Mouse (Mus musculus): ENCODE data around the gene Pianp. TPM values are rescaled to one million over a fixed set of nuclear protein-coding genes. Genes with fewer than 3 reads are reported as not detected.
A peak's percentile ranks its signal among the peaks of the same experiment; 100 is the strongest.

Gene Pianp
- total RNA-seq, 1 experiment: 2.9 TPM

DNA sequence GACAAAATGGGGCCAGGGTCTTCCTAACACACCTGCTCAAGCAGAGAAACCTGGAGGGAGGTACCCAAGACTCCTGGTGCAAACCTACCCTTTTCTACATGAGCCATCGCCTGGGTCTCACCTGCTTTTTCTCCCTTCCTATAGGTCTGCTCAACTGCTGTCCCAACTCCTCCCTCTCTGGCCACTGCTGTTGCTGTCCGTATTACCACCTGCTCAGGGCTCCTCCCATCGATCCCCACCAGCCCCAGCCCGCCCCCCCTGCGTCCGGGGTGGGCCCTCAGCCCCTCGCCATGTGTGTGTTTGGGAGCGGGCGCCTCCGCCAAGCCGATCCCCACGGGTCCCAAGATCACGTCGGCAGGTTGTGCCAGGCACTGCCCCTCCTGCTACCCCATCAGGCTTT is 2.6 kb downstream of the Pianp start:
- Histone ChIP-seq H3K4me1 (ENCODE audit: control insufficient read depth in 2 of 2, insufficient read depth in 2 of 2, low read length in 2 of 2, poor library complexity in 1 of 2) (peaks cover 3 to 24% of the 10 kb centered on the region in 2 experiments), H3K27ac (ENCODE audit: insufficient read depth, low read depth, low read length, poor library complexity, severe bottlenecking) (0 out of 2 replicates have a peak overlapping the region, but pooled peaks have one; percentile 2), H3K36me3 (ENCODE audit: control insufficient read depth, insufficient read depth, low read length, poor library complexity, severe bottlenecking) (peaks cover 10% of the 10 kb centered on the region; the same call in 1 of the 2 replicates), H3K9me3 (ENCODE audit: control insufficient read depth, insufficient read depth, low read depth, low read length) (no peaks in the 10 kb centered on the region), H3K9ac (ENCODE audit: insufficient read depth, low read depth, low read length, poor library complexity, severe bottlenecking) (peak overlapping the region; percentile 48), H3K4me3 (ENCODE audit: insufficient read depth in 1 of 2, low read depth in 1 of 2, low read length in 2 of 2, poor library complexity in 1 of 2, severe bottlenecking in 1 of 2) (peak overlapping the region; percentile 46 to 50)
- no peak for DNase-seq (ENCODE audit: low read depth, low spot score)
- TF ChIP-seq MAFK (IDR thresholded peaks at IDR 0.05; ENCODE audit: insufficient read depth, low read depth, low read length) (no peak), ZNF384 (IDR thresholded peaks at IDR 0.05; ENCODE audit: low read depth, low read length) (no peak), ZC3H11A (IDR thresholded peaks at IDR 0.05; ENCODE audit: borderline replicate concordance, low read depth, low read length) (no peak), HCFC1 (IDR thresholded peaks at IDR 0.05; ENCODE audit: borderline replicate concordance, insufficient read depth, low read length) (no peak), CHD2 (IDR thresholded peaks at IDR 0.05; ENCODE audit: low read depth, low read length) (no peak)
- in situ Hi-C loops (cut with MboI; ENCODE audit: low sequenced_read_pairs in 2 of 2, unreplicated experiment in 2 of 2): no loop called here

DNA sequence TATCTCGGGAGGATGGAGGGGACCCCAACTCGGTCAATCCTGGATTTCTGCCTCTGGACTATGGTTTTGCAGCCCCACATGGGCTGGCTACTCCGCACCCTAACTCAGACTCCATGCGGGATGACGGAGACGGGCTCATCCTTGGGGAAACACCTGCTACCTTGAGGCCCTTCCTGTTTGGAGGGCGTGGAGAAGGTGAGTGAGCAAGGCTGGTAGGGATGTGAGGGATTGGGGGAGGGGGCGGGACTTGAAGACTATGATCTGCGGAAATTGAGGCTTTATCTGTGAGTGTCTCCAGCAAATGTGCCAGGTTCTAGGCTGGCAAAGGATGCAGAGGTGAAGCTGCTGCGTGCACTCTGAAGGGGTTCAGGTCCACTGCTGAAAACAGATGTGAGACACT is 3.1 kb downstream of the Pianp start:
- peaks cover 3 to 28% of the 10 kb centered on the region in 2 experiments for H3K4me1 ChIP-seq (ENCODE audit: control insufficient read depth in 2 of 2, insufficient read depth in 2 of 2, low read length in 2 of 2, poor library complexity in 1 of 2)
- H3K36me3 ChIP-seq (ENCODE audit: control insufficient read depth, insufficient read depth, low read length, poor library complexity, severe bottlenecking): peaks cover 10% of the 10 kb centered on the region; the same call in 1 of the 2 replicates
- DNase-seq (ENCODE audit: low read depth, low spot score): no peak
- peak overlapping the region; percentile 46 to 50 for H3K4me3 ChIP-seq (ENCODE audit: insufficient read depth in 1 of 2, low read depth in 1 of 2, low read length in 2 of 2, poor library complexity in 1 of 2, severe bottlenecking in 1 of 2)
- H3K9ac ChIP-seq (ENCODE audit: insufficient read depth, low read depth, low read length, poor library complexity, severe bottlenecking): peak overlapping the region; percentile 48
- 0 out of 2 replicates have a peak overlapping the region, but pooled peaks have one; percentile 2 for H3K27ac ChIP-seq (ENCODE audit: insufficient read depth, low read depth, low read length, poor library complexity, severe bottlenecking)
- no peak for TF ChIP-seq MAFK (IDR thresholded peaks at IDR 0.05; ENCODE audit: insufficient read depth, low read depth, low read length)
- no peaks in the 10 kb centered on the region for H3K9me3 ChIP-seq (ENCODE audit: control insufficient read depth, insufficient read depth, low read depth, low read length)
- in situ Hi-C loops (cut with MboI; ENCODE audit: low sequenced_read_pairs in 2 of 2, unreplicated experiment in 2 of 2): no loop called here

DNA sequence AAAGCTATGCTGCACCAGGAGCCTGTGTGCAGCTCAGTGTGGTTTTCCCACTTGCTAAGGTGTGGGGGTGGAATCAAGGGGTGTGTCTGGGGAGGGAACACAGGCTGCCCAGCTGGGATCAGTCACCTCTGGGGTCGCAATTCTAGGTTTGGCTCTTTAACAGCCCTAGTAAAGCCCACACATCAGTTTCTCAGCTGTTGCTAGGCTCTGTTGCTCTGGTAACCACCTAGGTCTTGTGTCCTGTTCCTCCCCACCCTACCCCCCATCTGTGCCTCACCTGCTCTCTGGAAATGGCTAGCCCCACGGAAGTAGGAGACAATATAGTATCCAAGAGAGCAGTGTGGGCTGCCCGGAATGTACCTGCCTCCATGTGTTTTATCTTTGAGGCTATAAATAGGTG is 7.2 kb downstream of the Pianp start:
- DNase-seq (ENCODE audit: low read depth, low spot score): no peak
- no peaks in the 10 kb centered on the region for H3K9me3 ChIP-seq (ENCODE audit: control insufficient read depth, insufficient read depth, low read depth, low read length)
- no peak for TF ChIP-seq HCFC1 (IDR thresholded peaks at IDR 0.05; ENCODE audit: borderline replicate concordance, insufficient read depth, low read length)
- TF ChIP-seq CHD2 (IDR thresholded peaks at IDR 0.05; ENCODE audit: low read depth, low read length): no peak
- no peak for TF ChIP-seq ZC3H11A (IDR thresholded peaks at IDR 0.05; ENCODE audit: borderline replicate concordance, low read depth, low read length)
- no peak for TF ChIP-seq MAFK (IDR thresholded peaks at IDR 0.05; ENCODE audit: insufficient read depth, low read depth, low read length)
- TF ChIP-seq ZNF384 (IDR thresholded peaks at IDR 0.05; ENCODE audit: low read depth, low read length): no peak
- no peak overlapping the region for H3K27ac ChIP-seq (ENCODE audit: insufficient read depth, low read depth, low read length, poor library complexity, severe bottlenecking)
- no peak overlapping the region for H3K9ac ChIP-seq (ENCODE audit: insufficient read depth, low read depth, low read length, poor library complexity, severe bottlenecking)
- H3K36me3 ChIP-seq (ENCODE audit: control insufficient read depth, insufficient read depth, low read length, poor library complexity, severe bottlenecking): peaks cover 10% of the 10 kb centered on the region; the same call in 1 of the 2 replicates
- H3K4me3 ChIP-seq (ENCODE audit: insufficient read depth in 1 of 2, low read depth in 1 of 2, low read length in 2 of 2, poor library complexity in 1 of 2, severe bottlenecking in 1 of 2): no peak overlapping the region
- in situ Hi-C loops (cut with MboI; ENCODE audit: low sequenced_read_pairs in 2 of 2, unreplicated experiment in 2 of 2): no loop called here
- peaks cover 6 to 19% of the 10 kb centered on the region in 2 experiments; a peak in 3 of 4 replicates for H3K4me1 ChIP-seq (ENCODE audit: control insufficient read depth in 2 of 2, insufficient read depth in 2 of 2, low read length in 2 of 2, poor library complexity in 1 of 2)

DNA sequence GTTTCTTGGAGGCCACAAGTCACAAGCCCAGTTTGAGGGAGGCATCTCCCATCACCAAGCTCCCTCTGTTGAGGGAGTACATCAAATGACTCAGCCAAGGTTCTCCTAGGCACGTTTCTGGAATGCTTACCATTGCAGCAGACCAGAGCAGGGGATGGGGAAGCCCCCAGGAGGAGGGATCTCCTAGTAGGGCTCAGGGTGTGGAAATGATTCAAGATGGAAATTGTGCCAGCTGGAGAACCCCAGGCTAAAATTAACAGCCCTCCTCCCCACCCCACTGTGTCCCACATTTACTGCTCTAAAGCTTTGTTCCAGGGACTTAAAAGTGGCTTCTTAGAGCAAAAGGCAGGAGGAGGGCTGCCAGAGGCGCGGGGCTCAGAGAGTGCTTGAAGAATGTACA is 8.6 kb downstream of the Pianp start:
- in situ Hi-C loops (cut with MboI; ENCODE audit: low sequenced_read_pairs in 2 of 2, unreplicated experiment in 2 of 2): no loop called here
- no peak for DNase-seq (ENCODE audit: low read depth, low spot score)
- Histone ChIP-seq H3K4me1 (ENCODE audit: control insufficient read depth in 2 of 2, insufficient read depth in 2 of 2, low read length in 2 of 2, poor library complexity in 1 of 2) (peaks cover 6 to 17% of the 10 kb centered on the region in 2 experiments; a peak in 3 of 4 replicates), H3K9me3 (ENCODE audit: control insufficient read depth, insufficient read depth, low read depth, low read length) (no peaks in the 10 kb centered on the region), H3K36me3 (ENCODE audit: control insufficient read depth, insufficient read depth, low read length, poor library complexity, severe bottlenecking) (peaks cover 10% of the 10 kb centered on the region; the same call in 1 of the 2 replicates), H3K4me3 (ENCODE audit: insufficient read depth in 1 of 2, low read depth in 1 of 2, low read length in 2 of 2, poor library complexity in 1 of 2, severe bottlenecking in 1 of 2) (no peak overlapping the region), H3K9ac (ENCODE audit: insufficient read depth, low read depth, low read length, poor library complexity, severe bottlenecking) (no peak overlapping the region), H3K27ac (ENCODE audit: insufficient read depth, low read depth, low read length, poor library complexity, severe bottlenecking) (no peak overlapping the region)
- no peak for TF ChIP-seq MAFK (IDR thresholded peaks at IDR 0.05; ENCODE audit: insufficient read depth, low read depth, low read length)
- TF ChIP-seq ZNF384 (IDR thresholded peaks at IDR 0.05; ENCODE audit: low read depth, low read length): no peak
- TF ChIP-seq HCFC1 (IDR thresholded peaks at IDR 0.05; ENCODE audit: borderline replicate concordance, insufficient read depth, low read length): no peak
- no peak for TF ChIP-seq ZC3H11A (IDR thresholded peaks at IDR 0.05; ENCODE audit: borderline replicate concordance, low read depth, low read length)
- TF ChIP-seq CHD2 (IDR thresholded peaks at IDR 0.05; ENCODE audit: low read depth, low read length): no peak

DNA sequence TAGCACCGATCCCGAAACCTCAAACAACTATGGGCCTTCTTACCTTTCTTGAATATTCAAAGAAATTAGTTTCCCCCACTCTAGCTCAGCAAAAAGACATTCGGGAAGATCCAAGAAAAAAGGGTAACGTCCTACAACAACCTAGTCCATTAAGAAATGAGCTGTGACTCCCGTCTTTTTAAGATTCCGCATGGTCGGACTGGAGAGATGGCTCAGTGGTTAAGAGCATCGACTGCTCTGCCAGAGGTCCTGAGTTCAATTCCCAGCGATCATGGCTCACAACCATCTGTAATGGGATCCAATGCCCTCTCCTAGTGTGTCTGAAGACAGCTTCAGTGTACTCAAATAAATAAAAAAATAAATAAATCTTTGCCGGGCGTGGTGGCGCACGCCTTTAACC is 11.6 kb downstream of the Pianp start:
- peak overlapping the region; percentile 69 to 97 for H3K4me3 ChIP-seq (ENCODE audit: insufficient read depth in 1 of 2, low read depth in 1 of 2, low read length in 2 of 2, poor library complexity in 1 of 2, severe bottlenecking in 1 of 2)
- no peak for DNase-seq (ENCODE audit: low read depth, low spot score)
- peak overlapping the region; percentile 76; the same call in 1 of the 2 replicates for H3K27ac ChIP-seq (ENCODE audit: insufficient read depth, low read depth, low read length, poor library complexity, severe bottlenecking)
- no peak for TF ChIP-seq HCFC1 (IDR thresholded peaks at IDR 0.05; ENCODE audit: borderline replicate concordance, insufficient read depth, low read length)
- TF ChIP-seq ZC3H11A (IDR thresholded peaks at IDR 0.05; ENCODE audit: borderline replicate concordance, low read depth, low read length): no peak
- TF ChIP-seq ZNF384 (IDR thresholded peaks at IDR 0.05; ENCODE audit: low read depth, low read length): no peak
- no peak for TF ChIP-seq MAFK (IDR thresholded peaks at IDR 0.05; ENCODE audit: insufficient read depth, low read depth, low read length)
- no peak for TF ChIP-seq CHD2 (IDR thresholded peaks at IDR 0.05; ENCODE audit: low read depth, low read length)
- H3K9ac ChIP-seq (ENCODE audit: insufficient read depth, low read depth, low read length, poor library complexity, severe bottlenecking): peak overlapping the region; percentile 85
- in situ Hi-C loops (cut with MboI; ENCODE audit: low sequenced_read_pairs in 2 of 2, unreplicated experiment in 2 of 2): no loop called here
- H3K36me3 ChIP-seq (ENCODE audit: control insufficient read depth, insufficient read depth, low read length, poor library complexity, severe bottlenecking): peaks cover 2% of the 10 kb centered on the region; the same call in 1 of the 2 replicates
- H3K4me1 ChIP-seq (ENCODE audit: control insufficient read depth in 2 of 2, insufficient read depth in 2 of 2, low read length in 2 of 2, poor library complexity in 1 of 2): peaks cover 4 to 12% of the 10 kb centered on the region in 2 experiments; a peak in 3 of 4 replicates
- H3K9me3 ChIP-seq (ENCODE audit: control insufficient read depth, insufficient read depth, low read depth, low read length): no peaks in the 10 kb centered on the region

All from ES-E14 (cell line).